ENCODE assay signal across 10 mouse cellular contexts in genomic region chr2:28067821-28068536, GRCm38 (mm10). TPM values are rescaled to one million over a fixed set of nuclear protein-coding genes. Genes with fewer than 3 reads are reported as not detected.
DNase-seq lines count a peak whose midpoint lies in the region; ATAC-seq and TF ChIP-seq lines count a peak whose summit lies in the region.
"Had no signal": no experiment of that assay in that cellular context is flagged by ENCODE, and none has a peak within 500 bp of the region (broad histone marks: within the 10 kb centered on the region; RNA-seq: fewer than 3 reads in every experiment).

No protein-coding gene starts in this region.

- peaks cover 14% of the 10 kb centered on the region for H3K4me1 ChIP-seq in cortical plate, adult 2 months (ENCODE audit: control insufficient read depth, insufficient read depth, low read length)
- peaks cover 67% of the 10 kb centered on the region for H3K4me1 ChIP-seq in liver, embryonic 13.5 days (replicated peaks)
- H3K4me1 ChIP-seq: lung, embryonic 15.5 days had no signal

- no peaks in the 10 kb centered on the region for H3K36me3 ChIP-seq in liver, embryonic 13.5 days
- H3K36me3 ChIP-seq: lung, embryonic 15.5 days had no signal

- no peak overlapping the region for H3K4me3 ChIP-seq in left cerebral cortex, adult 2 months
- H3K4me3 ChIP-seq in cortical plate, adult 2 months (ENCODE audit: insufficient read depth, low read length): no peak overlapping the region
- no peak overlapping the region for H3K4me3 ChIP-seq in liver, embryonic 13.5 days (replicated peaks)
- H3K4me3 ChIP-seq: erythroblast, embryonic 14.5 days; lung, embryonic 15.5 days had no signal

- peak overlapping the region; percentile 83 for H3K27ac ChIP-seq in left cerebral cortex, adult 2 months
- peak overlapping the region; percentile 69 for H3K27ac ChIP-seq in cortical plate, adult 2 months (ENCODE audit: insufficient read depth, low read length)
- H3K27ac ChIP-seq in liver, embryonic 13.5 days: peak overlapping the region; percentile 97
- H3K27ac ChIP-seq: lung, embryonic 15.5 days had no signal

- ATAC-seq in liver, embryonic 13.5 days (ENCODE audit: low read depth): peak; percentile 72
- ATAC-seq in activated CD4-positive, CD25-positive, alpha-beta regulatory T cell, adult 4 months: no peak

- H3K9ac ChIP-seq in liver, embryonic 13.5 days: peak overlapping the region; percentile 49
- H3K9ac ChIP-seq: lung, embryonic 15.5 days had no signal

- intact Hi-C loops in left cerebral cortex, adult 2 months (cut with DNase I): loop anchor here (1.0 to 5.0 kb wide), 7 partner anchors 31 to 345 kb away; partner anchors contain the start of gene Olfm1

- WGBS in liver, embryonic 13.5 days (ENCODE audit: insufficient replicate concordance): 72% methylated on average over 2 of the region's 2 CpGs

- TF ChIP-seq POLR2A in cortical plate, adult 2 months (IDR thresholded peaks at IDR 0.05; ENCODE audit: extremely low read depth, insufficient read depth, low read length): no peak

- no peak for TF ChIP-seq CTCF in left cerebral cortex, adult 2 months (IDR thresholded peaks at IDR 0.05)
- no peak for TF ChIP-seq CTCF in cortical plate, adult 2 months (IDR thresholded peaks at IDR 0.05; ENCODE audit: extremely low read depth, insufficient read depth, low read length)

- H3K9me3 ChIP-seq in liver, embryonic 13.5 days (replicated peaks): no peaks in the 10 kb centered on the region
- H3K9me3 ChIP-seq: lung, embryonic 15.5 days had no signal

- DNase-seq in left cerebral cortex, adult 2 months (ENCODE audit: extremely low spot score in 1 of 2, low spot score in 2 of 2): peak in 1 of 2 experiments; percentile 20
- DNase-seq in left cerebral cortex, adult 18-20 months (ENCODE audit: low spot score in 2 of 2): no peak
- DNase-seq in ZHBTc4 (ENCODE audit: low read depth, low spot score): peak; percentile 26
- DNase-seq in liver, embryonic 13.5 days: peak; percentile 70
- DNase-seq in spleen, postnatal 14 days (ENCODE audit: low spot score in 2 of 2): no peak
- no peak for DNase-seq in kidney, postnatal 25 days

- H3K27me3 ChIP-seq in liver, embryonic 13.5 days: no peaks in the 10 kb centered on the region
- H3K27me3 ChIP-seq: lung, embryonic 15.5 days had no signal

- H3K4me2 ChIP-seq in liver, embryonic 13.5 days: no peak overlapping the region
- H3K4me2 ChIP-seq: lung, embryonic 15.5 days had no signal

RNA-seq across cellular contexts. Expression of gene Fcnb, which starts 16.7 kb away (rescaled TPM):
- not detected for total RNA-seq in left cerebral cortex, adult 2 months (2021)
- not detected for total RNA-seq in left cerebral cortex, adult 18-20 months (2021)
- not detected in 2 replicates for polyA plus RNA-seq in cortical plate, adult 2 months (2012; rRNA removed)
- polyA plus RNA-seq in liver, embryonic 13.5 days (2015; fragmentation: Nextera tagmentation; extraction: Ambion mirVana): 10.6 and 13.1 TPM in 2 replicates
- not detected for polyA plus RNA-seq in activated CD4-positive, CD25-positive, alpha-beta regulatory T cell, adult 4 months (2017; shearing (Covaris generic))
- polyA plus RNA-seq: erythroblast, embryonic 14.5 days had no signal

Comparison
In these comparisons a context has a peak if more than half of its experiments do, and no peak if none do; other contexts are left out.
1. DNase-seq: peak in ZHBTc4 (single experiment) and liver, embryonic 13.5 days (single experiment); none in left cerebral cortex, adult 18-20 months (0 of 2), spleen, postnatal 14 days (0 of 2) and kidney, postnatal 25 days (0 of 2).
2. Peak in every context shown above with its lines, with median percentiles within 50 percentile points of each other: H3K27ac ChIP-seq.